Mouse (Mus musculus): ENCODE data around the gene Gcc2.
"Not testable (repeated sequence)": the region's sequence is repeated elsewhere in the genome, so short reads cannot be mapped to it uniquely, and the experiment has no call there.

- TF ChIP-seq POLR2A (IDR thresholded peaks at IDR 0.05; ENCODE audit: borderline replicate concordance, extremely low read depth, low read depth, low read length); CTCF (IDR thresholded peaks at IDR 0.05; ENCODE audit: insufficient read depth, low read length): not testable (repeated sequence)
Observed at GRCm38 (mm10) chr10:58223161-58223560, 32.1 kb upstream of the Gcc2 start.

Measured in lung, adult 2 months (tissue).